Mouse (Mus musculus) v-Abl transformed pro-B cells (cell line): Measurements from ENCODE around the gene Tiam1.

ENCODE experiments used
- in situ Hi-C, 2 experiments: fragments of 400-800 bp; cut with MboI; formaldehyde crosslinking; loops; one replicate each; pipeline ENCODE4 v1.15.1; 2025; ENCODE audit not compliant: unreplicated experiment in 2 of 2

Tiam1 gene

GRCm38 (mm10) chr16:90143760-90144516 is at the start of gene Tiam1:
Gene Tiam1 (minus strand): TSS chr16:90143769.
- in situ Hi-C loops = no loop called here

DNA sequence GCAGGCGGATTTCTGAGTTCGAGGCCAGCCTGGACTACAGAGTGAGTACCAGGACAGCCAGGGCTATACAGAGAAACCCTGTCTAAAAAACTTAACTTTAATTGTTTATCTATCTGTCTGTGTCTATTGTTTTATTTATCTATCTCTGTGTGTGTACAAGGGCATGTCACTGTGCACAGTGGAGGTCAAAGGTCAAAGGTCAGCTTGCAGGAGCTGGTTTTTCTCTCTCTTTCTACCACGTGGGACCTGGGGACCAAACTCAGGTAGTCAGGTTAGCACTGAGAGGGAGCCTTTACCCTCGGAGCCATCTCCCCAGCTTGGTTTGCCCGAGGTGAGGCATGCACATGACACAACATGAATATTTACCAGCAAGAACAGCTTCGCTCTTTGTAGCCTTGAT is 47.7 kb upstream of the Tiam1 start:
- in situ Hi-C loops = loop anchor here in 1 of 2 experiments (25.0 kb wide), 1 partner anchor 1354 kb away; the partner anchor contains the start of gene Krtap14

DNA sequence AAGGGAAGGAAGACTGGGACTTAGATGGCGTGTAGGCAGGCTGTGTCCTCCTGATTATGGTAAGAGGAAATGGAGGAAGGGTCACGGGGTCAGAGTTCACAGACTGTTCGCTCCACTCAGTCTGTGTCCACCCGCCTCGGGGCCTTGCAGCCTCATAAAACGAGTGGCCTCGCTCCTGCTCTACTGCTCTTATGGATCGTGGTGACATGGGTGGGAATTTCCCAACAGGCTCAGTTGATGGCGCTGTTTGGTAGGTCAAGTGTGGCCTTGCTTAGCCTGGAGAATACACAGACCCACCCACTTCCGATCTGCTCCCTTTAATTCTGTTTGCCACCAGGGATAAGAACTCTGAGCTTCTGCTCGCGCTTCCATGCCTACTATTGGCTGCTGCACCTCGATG is 43.9 kb upstream of the Tiam1 start:
- in situ Hi-C loops = loop anchor here (5.0 to 25.0 kb wide), 7 partner anchors 413 to 1813 kb away; partner anchors contain the start of gene Krtap14 (in 1 of the 2)

DNA sequence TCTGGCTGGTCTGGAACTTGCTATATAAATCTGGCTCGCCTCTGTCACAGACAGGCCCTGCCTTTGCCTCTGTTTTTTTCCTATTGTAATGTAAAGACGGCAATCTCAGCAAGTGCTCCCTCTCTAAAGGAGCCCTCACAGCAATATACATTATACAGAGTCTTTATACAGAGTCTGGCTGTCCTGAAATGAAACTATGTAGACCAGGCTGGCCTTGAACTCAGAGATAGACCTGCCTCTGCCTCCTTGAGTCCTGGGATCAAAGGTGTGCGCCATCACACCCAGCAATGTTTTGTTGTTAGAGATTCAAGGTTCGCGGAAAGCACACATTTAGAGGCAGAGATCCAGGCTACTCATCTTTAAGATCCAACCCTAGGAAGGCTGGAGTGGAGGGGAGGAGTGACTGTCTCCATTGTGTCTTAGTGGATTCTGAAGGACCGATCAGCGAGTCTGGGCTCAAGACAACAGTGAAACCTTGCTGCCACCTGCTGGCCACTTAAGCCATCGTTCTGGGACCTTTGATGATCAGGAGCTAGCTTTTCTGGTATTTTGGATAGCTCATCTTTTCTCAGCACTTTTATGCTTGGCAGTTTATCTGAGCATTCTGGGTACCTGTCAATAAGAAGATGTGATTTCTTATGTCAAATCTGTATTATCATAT is 42.5 kb upstream of the Tiam1 start:
- in situ Hi-C loops = loop anchor here (5.0 to 25.0 kb wide), 7 partner anchors 411 to 1811 kb away; partner anchors contain the start of gene Krtap14 (in 1 of the 2)

- in situ Hi-C loops = loop anchor here (10.0 to 25.0 kb wide), 6 partner anchors 409 to 1809 kb away; partner anchors contain the start of gene Krtap14 (in 1 of the 2)
Observed at GRCm38 (mm10) chr16:90184135-90184534, 40.6 kb upstream of the Tiam1 start.

- in situ Hi-C loops = loop anchor here (10.0 to 25.0 kb wide), 6 partner anchors 407 to 1807 kb away; partner anchors contain the start of gene Krtap14 (in 1 of the 2)
Observed at GRCm38 (mm10) chr16:90181673-90182072, 38.1 kb upstream of the Tiam1 start.

GRCm38 (mm10) chr16:90180975-90181374 is 37.4 kb upstream of the Tiam1 start:
- in situ Hi-C loops = loop anchor here (10.0 to 25.0 kb wide), 6 partner anchors 406 to 1806 kb away; partner anchors contain the start of gene Krtap14 (in 1 of the 2)

DNA sequence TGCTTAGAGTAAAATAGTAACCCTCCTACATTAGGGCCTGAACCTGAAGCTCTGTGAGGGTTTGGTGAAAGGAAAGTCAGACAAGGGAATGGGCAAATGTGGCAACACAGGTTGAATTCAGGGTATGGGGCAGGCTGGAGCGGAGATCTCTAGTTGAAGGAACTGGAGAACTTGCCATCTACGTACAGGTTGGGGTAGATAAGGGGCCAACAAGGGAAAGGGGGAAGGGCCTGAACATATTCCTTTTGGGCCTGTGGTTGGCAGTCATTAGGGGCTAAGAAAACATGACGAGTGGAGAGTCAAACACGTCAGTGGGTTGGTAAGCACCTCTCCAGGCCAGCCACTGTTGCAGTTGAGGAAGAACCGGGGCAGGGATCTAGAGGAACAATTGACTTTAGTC is 36.3 kb upstream of the Tiam1 start:
- in situ Hi-C loops = loop anchor here (10.0 to 25.0 kb wide), 6 partner anchors 405 to 1805 kb away; partner anchors contain the start of gene Krtap14 (in 1 of the 2)

GRCm38 (mm10) chr16:90178404-90178803 is 34.8 kb upstream of the Tiam1 start:
- in situ Hi-C loops = loop anchor here in 1 of 2 experiments (25.0 kb wide), 1 partner anchor 1341 kb away; the partner anchor contains the start of gene Krtap14

DNA sequence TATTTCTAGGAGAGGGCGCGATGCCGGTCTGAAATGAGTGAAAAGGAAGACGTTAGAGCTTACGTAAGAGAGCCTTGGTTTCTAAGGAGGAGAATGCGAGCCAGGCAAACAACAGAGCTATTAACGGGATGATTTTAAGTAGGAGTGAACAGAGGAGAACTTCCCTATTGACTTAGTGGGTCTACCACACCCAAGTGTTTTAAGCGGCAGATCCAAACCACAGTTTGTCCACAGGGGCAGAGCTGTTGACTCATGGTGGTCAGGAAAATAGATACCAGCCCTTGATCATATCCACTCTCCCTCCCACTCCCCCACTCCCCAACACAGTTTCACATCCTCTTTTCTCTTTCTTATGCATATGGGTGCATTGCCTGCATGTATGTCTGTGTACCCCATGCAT is 33.9 kb upstream of the Tiam1 start:
- in situ Hi-C loops = loop anchor here in 1 of 2 experiments (25.0 kb wide), 1 partner anchor 1340 kb away; the partner anchor contains the start of gene Krtap14

GRCm38 (mm10) chr16:90176472-90176871 is 32.9 kb upstream of the Tiam1 start:
- in situ Hi-C loops = loop anchor here in 1 of 2 experiments (25.0 kb wide), 1 partner anchor 1339 kb away; the partner anchor contains the start of gene Krtap14

DNA sequence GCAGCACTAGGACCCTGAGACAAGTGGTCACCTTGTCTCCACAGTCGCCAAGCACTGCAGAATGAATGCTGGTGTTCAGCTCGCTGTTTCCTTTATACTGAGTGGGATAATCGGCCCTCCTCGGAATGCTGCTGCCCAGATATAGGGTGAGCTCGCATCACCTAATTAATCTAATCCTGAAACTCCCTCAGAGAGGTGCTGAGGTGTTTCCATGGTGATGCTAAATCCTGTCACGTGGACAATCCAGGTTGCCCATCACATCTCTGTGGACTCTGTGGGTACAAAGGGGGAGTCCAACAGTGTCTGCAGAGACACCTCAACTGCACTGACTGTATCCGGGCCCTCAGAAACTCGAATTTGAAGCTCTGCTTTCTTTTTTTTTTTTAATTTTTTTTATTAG is 27.8 kb upstream of the Tiam1 start:
- in situ Hi-C loops = no loop called here

DNA sequence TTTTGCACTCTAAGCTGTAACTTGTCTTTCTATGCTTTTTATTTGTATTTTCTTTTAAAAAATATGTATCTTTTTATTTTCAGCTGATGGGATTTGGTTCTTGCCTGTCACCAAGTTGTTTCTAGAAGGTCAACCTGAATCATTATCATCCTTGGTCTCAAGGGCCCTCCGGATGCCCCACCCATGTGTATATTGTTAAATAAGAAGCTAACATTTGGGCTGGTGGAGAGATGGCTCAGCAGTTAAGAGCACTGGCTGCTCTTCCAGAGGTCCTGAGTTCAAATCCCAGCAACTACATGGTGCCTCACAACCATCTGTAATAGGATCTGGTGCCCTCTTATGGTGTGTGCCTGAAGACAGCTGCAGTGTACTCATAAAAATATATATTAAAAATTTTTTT is 27.1 kb upstream of the Tiam1 start:
- in situ Hi-C loops = no loop called here

DNA sequence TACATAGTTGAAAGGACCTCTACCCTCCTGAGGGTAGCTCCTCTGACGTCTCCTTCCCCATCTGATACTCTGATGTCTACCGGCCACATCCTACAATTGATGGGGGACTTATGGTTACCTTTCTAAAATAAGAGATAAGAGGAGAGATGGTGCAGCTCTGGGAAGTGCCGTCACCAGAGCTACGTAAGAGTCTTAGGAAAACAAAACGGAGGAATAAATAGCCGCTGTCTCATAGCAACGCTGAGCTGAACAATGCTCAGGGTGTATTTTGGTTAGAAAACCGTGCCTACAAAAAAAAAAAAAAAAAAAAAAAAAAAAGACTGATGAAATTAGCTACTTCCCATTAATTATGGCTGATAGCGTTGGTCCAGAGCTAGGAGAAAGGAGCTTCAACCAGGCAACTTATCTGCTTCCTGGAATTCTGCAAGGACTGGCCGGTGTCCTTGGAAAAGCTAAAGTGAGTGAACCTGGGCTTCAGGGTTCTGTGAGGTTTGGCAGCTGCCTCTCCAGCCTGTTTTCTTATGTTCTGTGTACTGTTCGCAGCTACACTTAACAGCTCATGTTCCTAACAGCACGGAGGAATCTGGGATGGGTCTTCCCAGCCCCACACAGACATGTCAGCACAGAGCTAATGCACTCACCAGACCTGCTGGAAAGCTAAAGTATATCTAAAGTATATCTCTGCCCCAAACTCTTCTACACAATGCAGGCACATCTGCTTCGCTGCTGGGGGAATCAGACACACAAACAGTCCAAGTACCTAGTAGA is 26.5 kb upstream of the Tiam1 start:
- in situ Hi-C loops = no loop called here

DNA sequence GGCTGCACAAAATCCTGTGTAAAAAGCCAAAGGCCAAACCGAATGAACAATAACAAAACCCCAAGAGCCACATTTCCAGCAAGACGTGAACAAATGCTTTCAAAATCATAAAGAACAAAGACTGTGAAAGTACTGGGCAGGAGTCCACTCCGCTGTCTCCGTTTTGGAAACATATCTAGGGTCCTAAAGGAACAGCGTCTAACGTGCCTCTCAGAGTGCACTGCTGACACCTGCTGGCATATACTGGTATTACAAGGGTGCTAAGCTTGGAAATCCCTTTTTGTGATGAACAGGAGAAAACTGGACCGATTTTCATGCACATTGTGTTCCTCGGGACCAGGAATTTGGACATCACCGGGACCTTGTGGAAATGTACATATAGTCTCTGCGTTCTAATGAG is 24.1 kb upstream of the Tiam1 start:
- in situ Hi-C loops = no loop called here

- in situ Hi-C loops = no loop called here
Observed at GRCm38 (mm10) chr16:90165435-90165834, 21.9 kb upstream of the Tiam1 start.

DNA sequence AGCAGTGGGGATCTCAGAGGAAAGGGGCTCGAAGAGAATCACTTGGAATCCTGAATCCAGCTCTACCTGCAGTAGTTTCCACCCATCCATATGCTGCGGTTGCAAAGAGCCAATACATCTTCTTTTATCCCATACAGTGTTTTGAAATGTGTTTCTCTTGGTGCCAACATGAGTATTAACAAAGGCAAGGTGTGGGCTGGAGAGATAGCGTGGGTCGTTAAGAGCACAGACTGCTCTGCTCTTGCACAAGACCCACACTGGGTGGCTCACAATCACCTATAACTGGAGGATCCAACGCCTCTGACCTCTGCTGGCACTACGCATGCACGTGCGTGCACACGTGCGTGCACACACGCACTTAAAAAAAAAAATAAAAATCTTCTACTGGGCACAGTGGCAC is 21.4 kb upstream of the Tiam1 start:
- in situ Hi-C loops = no loop called here

DNA sequence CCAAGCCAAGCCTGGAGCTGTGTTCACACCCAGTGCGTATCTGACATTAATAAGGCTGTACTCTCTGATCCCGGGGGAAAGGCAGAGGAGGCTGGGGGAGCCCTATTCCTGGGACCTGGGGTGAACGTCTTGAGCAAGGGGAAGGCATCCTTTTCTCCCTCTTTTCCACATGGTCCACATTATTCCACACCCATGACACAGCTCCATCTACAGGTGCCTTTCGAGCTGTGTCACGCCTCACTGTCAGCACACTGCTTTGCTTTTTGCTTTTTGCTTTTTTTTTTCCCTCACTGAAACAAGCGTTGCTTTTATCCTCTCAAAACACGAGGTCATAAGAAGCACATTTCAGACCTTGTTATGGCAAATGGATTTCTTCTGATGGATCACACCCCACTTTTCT is 11.5 kb upstream of the Tiam1 start:
- in situ Hi-C loops = no loop called here

- in situ Hi-C loops = no loop called here
Observed at GRCm38 (mm10) chr16:90150820-90151219, 7.3 kb upstream of the Tiam1 start.

DNA sequence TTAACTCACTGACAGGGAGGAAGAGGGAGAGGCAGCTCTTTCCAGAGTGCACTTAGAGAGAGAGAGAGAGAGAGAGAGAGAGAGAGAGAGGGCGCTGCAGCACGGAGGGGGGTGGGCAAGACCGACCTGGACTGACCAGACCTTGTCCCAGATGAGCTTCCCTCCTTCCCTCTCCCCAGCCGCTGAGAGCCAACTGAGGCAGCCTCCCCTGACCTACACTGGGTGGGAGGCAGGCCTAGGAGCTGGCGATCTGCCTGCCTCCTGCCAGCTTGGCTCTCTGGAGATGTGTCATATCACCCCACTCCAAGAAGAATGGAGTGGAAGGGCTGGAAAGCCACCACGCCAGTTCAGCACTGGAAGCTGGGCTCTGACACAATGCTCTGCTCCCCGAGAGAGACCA is 6.6 kb upstream of the Tiam1 start:
- in situ Hi-C loops = no loop called here
